Mouse (Mus musculus): ENCODE data around the gene Sumo1.

DNA sequence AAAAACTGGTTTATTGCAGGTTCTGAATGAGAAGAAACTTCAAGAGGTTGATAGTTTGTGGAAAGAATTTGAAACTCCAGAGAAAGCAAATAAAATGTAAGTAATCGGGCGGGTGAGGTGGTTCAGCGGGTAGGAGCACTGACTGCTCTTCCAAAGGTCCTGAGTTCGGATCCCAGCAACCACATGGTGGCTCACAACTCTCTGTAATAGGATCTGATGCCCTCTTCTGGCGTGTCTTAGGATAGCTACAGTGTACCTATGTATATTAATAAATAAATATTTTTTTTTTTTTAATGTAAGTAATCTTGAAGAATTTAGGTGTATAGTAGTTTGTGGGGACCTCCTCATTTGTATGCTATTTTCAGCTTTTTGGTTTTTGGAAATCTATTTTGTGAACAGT lies 19.8 kb upstream of the Sumo1 start:
- TF ChIP-seq CTCF (IDR thresholded peaks at IDR 0.05; ENCODE audit: borderline replicate concordance, insufficient read depth, low read length) (no peak), POLR2A (IDR thresholded peaks at IDR 0.05; ENCODE audit: low read depth, low read length) (no peak)

All from embryonic fibroblast, embryonic 13.5 days (primary cell).